Mouse (Mus musculus) thymus, adult 18-20 months (tissue): ENCODE data around the gene Odam.

Source experiments
- DNase-seq, 2 experiments: peaks; one replicate each; pipeline ENCODE4 v3.0.0; 2022; ENCODE audit warnings: mixed read lengths in 2 of 2

The Odam gene

DNA sequence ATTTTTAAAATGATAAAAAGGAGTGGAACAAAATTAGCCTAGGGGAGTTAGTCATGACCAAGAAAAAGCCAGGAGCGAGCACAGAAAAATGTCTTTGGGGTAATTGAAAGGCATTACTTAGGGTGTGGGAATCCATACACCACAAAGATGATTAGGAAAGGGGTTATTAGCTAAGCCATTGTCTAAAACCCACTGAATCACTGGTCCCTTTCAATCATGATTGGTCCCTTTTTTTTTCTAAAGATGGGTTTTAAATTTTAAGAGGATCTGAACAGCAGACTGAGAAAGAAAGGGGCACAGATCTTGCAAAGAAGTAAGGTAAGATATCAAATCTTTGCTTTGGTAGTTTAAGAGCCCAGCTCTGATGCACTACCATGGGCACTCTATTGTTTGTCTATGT is at the start of gene Odam:
Odam (plus strand) TSS at position 301 of the 400 bp plus-strand sequence.
- DNase-seq = no peak

DNA sequence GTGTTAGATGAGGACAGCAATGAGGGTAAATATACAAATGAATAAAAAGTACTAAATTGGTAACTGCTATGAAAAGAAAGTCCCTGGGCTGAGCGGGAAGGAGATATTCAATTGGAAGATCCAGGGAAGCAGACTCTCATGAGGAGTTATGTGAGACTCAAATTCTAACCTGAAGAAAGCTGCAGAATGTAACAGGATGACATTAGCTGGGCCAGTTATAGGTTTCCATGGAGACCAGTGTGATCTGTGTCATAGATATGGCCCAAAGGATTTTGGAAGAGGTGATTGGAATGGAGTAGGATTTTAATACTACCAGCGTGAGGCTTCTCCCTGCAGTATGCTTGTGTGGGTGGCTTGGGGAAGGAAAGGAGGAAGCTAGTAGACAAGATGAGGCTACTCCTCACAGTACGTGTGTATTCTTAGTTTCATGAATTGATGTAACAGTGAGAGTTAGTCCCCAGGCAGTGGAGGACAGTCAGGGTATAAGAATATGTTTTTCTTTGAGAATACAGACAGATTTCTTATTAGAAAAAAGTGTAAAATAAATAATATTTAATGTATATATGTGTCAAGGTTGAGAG is 29.6 kb upstream of the Odam start:
- no peak for DNase-seq

DNA sequence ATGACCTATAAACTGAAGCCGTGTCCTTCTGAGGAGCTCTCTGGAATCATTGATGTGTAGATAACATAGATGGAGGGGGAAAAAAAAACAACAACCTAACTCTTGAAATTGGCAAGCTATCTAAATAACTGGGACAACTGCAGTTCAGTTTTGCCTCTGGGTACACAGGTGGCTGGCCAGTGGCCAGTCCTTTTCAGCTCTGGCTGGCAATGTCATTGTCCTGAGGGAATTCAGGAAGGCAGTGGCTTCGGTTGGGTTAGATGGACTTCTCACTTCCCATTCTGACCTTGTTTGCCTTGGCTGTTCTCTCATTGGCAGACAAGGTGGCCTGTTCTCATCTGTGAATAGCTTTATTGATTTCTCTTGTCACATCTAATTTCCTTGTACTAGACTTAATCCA is 14.7 kb upstream of the Odam start:
- DNase-seq = no peak

- no peak for DNase-seq
These were observed 13.4 kb upstream of the Odam start for GRCm38 (mm10) chr5:87871423-87871822.

- no peak for DNase-seq
These were observed 40.5 kb downstream of the Odam start, which contains the start of gene Csn3 for GRCm38 (mm10) chr5:87925372-87925771. Csn3 (plus strand) TSS chr5:87925579.

DNA sequence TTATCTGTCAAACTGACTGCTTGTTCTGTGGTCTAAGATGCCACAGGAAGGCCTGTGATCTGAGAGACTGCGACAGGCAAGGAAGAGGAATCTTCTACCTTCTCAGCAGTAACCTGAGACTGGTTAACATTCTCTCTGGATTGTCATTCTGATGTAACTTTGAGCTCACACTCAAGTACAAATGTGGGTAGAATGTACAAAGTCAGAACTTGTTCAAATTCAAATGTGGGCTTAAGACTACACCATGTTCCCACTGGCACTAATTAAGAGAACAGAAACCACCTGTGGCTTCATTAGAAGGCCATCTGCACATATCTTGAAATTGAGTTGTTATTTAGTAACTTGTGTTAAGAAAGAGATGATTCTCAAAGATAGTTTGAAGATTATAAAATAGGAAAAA is 46.8 kb downstream of the Odam start:
- no peak for DNase-seq

DNA sequence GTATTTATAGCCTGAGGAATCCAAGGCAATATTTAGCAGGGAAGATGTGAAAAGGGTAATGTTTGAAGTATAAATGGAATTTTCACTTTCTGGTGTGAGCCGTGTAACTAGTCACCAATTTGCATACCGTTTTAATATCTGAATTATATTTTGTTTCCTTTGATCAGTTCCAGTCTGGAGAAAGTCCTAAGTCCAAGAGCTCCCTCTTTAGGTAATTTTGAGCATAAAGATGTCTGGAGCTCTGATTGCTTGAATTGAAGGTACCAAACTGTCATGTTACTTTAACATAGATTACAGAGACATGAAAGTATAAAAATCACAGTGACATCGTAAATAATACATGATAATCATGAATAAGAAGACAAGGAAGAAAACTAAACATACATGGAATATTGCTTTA is 55.9 kb downstream of the Odam start:
- DNase-seq = no peak

DNA sequence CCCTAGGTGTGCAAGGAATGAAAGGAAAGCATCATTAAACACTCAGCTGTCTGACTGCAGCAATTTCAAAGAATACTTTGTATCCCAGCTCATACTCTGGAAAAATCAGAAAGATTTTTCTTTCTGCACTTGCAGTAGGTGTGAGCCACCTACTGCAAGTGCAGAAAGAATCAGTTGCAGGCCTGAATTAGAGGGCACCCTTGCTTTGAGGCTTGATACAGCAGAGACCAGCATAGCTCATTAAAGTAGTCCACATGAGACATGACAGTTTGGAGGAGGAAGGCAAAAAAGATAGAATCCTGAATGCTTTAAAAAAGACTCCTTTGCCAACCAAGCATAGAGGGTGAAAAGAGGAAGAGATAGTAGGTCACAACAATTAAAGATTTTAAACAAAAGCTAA is 57.7 kb downstream of the Odam start:
- no peak for DNase-seq
